Mouse (Mus musculus): Measurements from ENCODE around the gene Tcte2. TPM values are rescaled to one million over a fixed set of nuclear protein-coding genes. Genes with fewer than 3 reads are reported as not detected.

The Tcte2 gene
- polyA plus RNA-seq, 1 experiment from 2014 or later: 14.9 TPM

- no peak overlapping the region for H3K4me2 ChIP-seq (ENCODE audit: low read length)
- no peaks in the 10 kb centered on the region for H3K27me3 ChIP-seq (replicated peaks; ENCODE audit: control insufficient read depth, insufficient read depth, low read length)
- no peaks in the 10 kb centered on the region for H3K36me3 ChIP-seq (ENCODE audit: control insufficient read depth, insufficient read depth, low read length)
- H3K4me1 ChIP-seq (ENCODE audit: control insufficient read depth, insufficient read depth, low read depth, low read length): peaks cover 5% of the 10 kb centered on the region
- H3K4me3 ChIP-seq (ENCODE audit: low read length): no peak overlapping the region
- H3K9ac ChIP-seq (ENCODE audit: low read depth, low read length): no peak overlapping the region
- WGBS: 49% methylated on average over 9 of the region's 9 CpGs
- 0 out of 2 replicates have a peak overlapping the region, but pooled peaks have one; percentile 3 for H3K27ac ChIP-seq (ENCODE audit: low read depth, low read length)
- no peaks in the 10 kb centered on the region for H3K9me3 ChIP-seq (ENCODE audit: control insufficient read depth, low read length)
- peak; percentile 55; the same call in 1 of the 2 replicates for ATAC-seq
These were observed 57.9 kb downstream of the Tcte2 start for GRCm38 (mm10) chr17:13703611-13704320.

- Histone ChIP-seq H3K4me1 (ENCODE audit: control insufficient read depth, insufficient read depth, low read depth, low read length) (peaks cover 2% of the 10 kb centered on the region), H3K4me2 (ENCODE audit: low read length) (no peak overlapping the region), H3K9me3 (ENCODE audit: control insufficient read depth, low read length) (no peaks in the 10 kb centered on the region), H3K36me3 (ENCODE audit: control insufficient read depth, insufficient read depth, low read length) (no peaks in the 10 kb centered on the region), H3K27me3 (replicated peaks; ENCODE audit: control insufficient read depth, insufficient read depth, low read length) (no peaks in the 10 kb centered on the region), H3K9ac (ENCODE audit: low read depth, low read length) (no peak overlapping the region), H3K4me3 (ENCODE audit: low read length) (no peak overlapping the region), H3K27ac (ENCODE audit: low read depth, low read length) (peak overlapping the region; percentile 13)
- ATAC-seq: peak; percentile 57
- 24% methylated on average over 4 of the region's 4 CpGs for WGBS
These were observed 61.3 kb downstream of the Tcte2 start for GRCm38 (mm10) chr17:13700131-13701016.

- peak overlapping the region; percentile 13 for H3K27ac ChIP-seq (ENCODE audit: low read depth, low read length)
- H3K9ac ChIP-seq (ENCODE audit: low read depth, low read length): no peak overlapping the region
- no peak for ATAC-seq
- H3K9me3 ChIP-seq (ENCODE audit: control insufficient read depth, low read length): no peaks in the 10 kb centered on the region
- no peaks in the 10 kb centered on the region for H3K27me3 ChIP-seq (replicated peaks; ENCODE audit: control insufficient read depth, insufficient read depth, low read length)
- no peaks in the 10 kb centered on the region for H3K36me3 ChIP-seq (ENCODE audit: control insufficient read depth, insufficient read depth, low read length)
- WGBS: 65% methylated on average over 7 of the region's 7 CpGs
- H3K4me2 ChIP-seq (ENCODE audit: low read length): no peak overlapping the region
- H3K4me1 ChIP-seq (ENCODE audit: control insufficient read depth, insufficient read depth, low read depth, low read length): peaks cover 2% of the 10 kb centered on the region
- H3K4me3 ChIP-seq (ENCODE audit: low read length): no peak overlapping the region
These were observed 61.9 kb downstream of the Tcte2 start for GRCm38 (mm10) chr17:13699716-13700115.

GRCm38 (mm10) chr17:13698194-13698593 is 63.4 kb downstream of the Tcte2 start:
- ATAC-seq: no peak
- H3K36me3 ChIP-seq (ENCODE audit: control insufficient read depth, insufficient read depth, low read length): no peaks in the 10 kb centered on the region
- WGBS: 93% methylated on average over 4 of the region's 4 CpGs
- no peak overlapping the region for H3K4me2 ChIP-seq (ENCODE audit: low read length)
- H3K27me3 ChIP-seq (replicated peaks; ENCODE audit: control insufficient read depth, insufficient read depth, low read length): no peaks in the 10 kb centered on the region
- no peak overlapping the region for H3K27ac ChIP-seq (ENCODE audit: low read depth, low read length)
- no peak overlapping the region for H3K9ac ChIP-seq (ENCODE audit: low read depth, low read length)
- no peaks in the 10 kb centered on the region for H3K9me3 ChIP-seq (ENCODE audit: control insufficient read depth, low read length)
- H3K4me1 ChIP-seq (ENCODE audit: control insufficient read depth, insufficient read depth, low read depth, low read length): no peaks in the 10 kb centered on the region; the same call in 1 of the 2 replicates
- H3K4me3 ChIP-seq (ENCODE audit: low read length): no peak overlapping the region

- Histone ChIP-seq H3K4me2 (ENCODE audit: low read length) (no peak overlapping the region), H3K4me3 (ENCODE audit: low read length) (no peak overlapping the region), H3K4me1 (ENCODE audit: control insufficient read depth, insufficient read depth, low read depth, low read length) (no peaks in the 10 kb centered on the region; the same call in 1 of the 2 replicates), H3K9ac (ENCODE audit: low read depth, low read length) (no peak overlapping the region), H3K9me3 (ENCODE audit: control insufficient read depth, low read length) (no peaks in the 10 kb centered on the region), H3K27ac (ENCODE audit: low read depth, low read length) (no peak overlapping the region), H3K36me3 (ENCODE audit: control insufficient read depth, insufficient read depth, low read length) (no peaks in the 10 kb centered on the region), H3K27me3 (replicated peaks; ENCODE audit: control insufficient read depth, insufficient read depth, low read length) (no peaks in the 10 kb centered on the region)
- WGBS: 81% methylated on average over 2 of the region's 2 CpGs
- ATAC-seq: no peak
These were observed 64.0 kb downstream of the Tcte2 start for GRCm38 (mm10) chr17:13697646-13698045.

- no peak overlapping the region for H3K4me3 ChIP-seq (ENCODE audit: low read length)
- H3K36me3 ChIP-seq (ENCODE audit: control insufficient read depth, insufficient read depth, low read length): no peaks in the 10 kb centered on the region
- H3K27me3 ChIP-seq (replicated peaks; ENCODE audit: control insufficient read depth, insufficient read depth, low read length): no peaks in the 10 kb centered on the region
- no peak overlapping the region for H3K27ac ChIP-seq (ENCODE audit: low read depth, low read length)
- H3K4me1 ChIP-seq (ENCODE audit: control insufficient read depth, insufficient read depth, low read depth, low read length): no peaks in the 10 kb centered on the region; the same call in 1 of the 2 replicates
- no peak for ATAC-seq
- no peak overlapping the region for H3K4me2 ChIP-seq (ENCODE audit: low read length)
- no peak overlapping the region for H3K9ac ChIP-seq (ENCODE audit: low read depth, low read length)
- H3K9me3 ChIP-seq (ENCODE audit: control insufficient read depth, low read length): no peaks in the 10 kb centered on the region
- WGBS: 75% methylated on average over 5 of the region's 5 CpGs
These were observed 65.7 kb downstream of the Tcte2 start for GRCm38 (mm10) chr17:13695881-13696280.

- Histone ChIP-seq H3K4me1 (ENCODE audit: control insufficient read depth, insufficient read depth, low read depth, low read length) (no peaks in the 10 kb centered on the region; the same call in 1 of the 2 replicates), H3K4me3 (ENCODE audit: low read length) (no peak overlapping the region), H3K27ac (ENCODE audit: low read depth, low read length) (no peak overlapping the region), H3K27me3 (replicated peaks; ENCODE audit: control insufficient read depth, insufficient read depth, low read length) (no peaks in the 10 kb centered on the region), H3K9ac (ENCODE audit: low read depth, low read length) (no peak overlapping the region), H3K4me2 (ENCODE audit: low read length) (no peak overlapping the region), H3K9me3 (ENCODE audit: control insufficient read depth, low read length) (no peaks in the 10 kb centered on the region), H3K36me3 (ENCODE audit: control insufficient read depth, insufficient read depth, low read length) (no peaks in the 10 kb centered on the region)
- no peak for ATAC-seq
- WGBS: 94% methylated on average over 2 of the region's 2 CpGs
These were observed 66.4 kb downstream of the Tcte2 start for GRCm38 (mm10) chr17:13695211-13695610.

- Histone ChIP-seq H3K4me1 (ENCODE audit: control insufficient read depth, insufficient read depth, low read depth, low read length) (no peaks in the 10 kb centered on the region), H3K9me3 (ENCODE audit: control insufficient read depth, low read length) (no peaks in the 10 kb centered on the region), H3K27me3 (replicated peaks; ENCODE audit: control insufficient read depth, insufficient read depth, low read length) (no peaks in the 10 kb centered on the region), H3K36me3 (ENCODE audit: control insufficient read depth, insufficient read depth, low read length) (no peaks in the 10 kb centered on the region), H3K27ac (ENCODE audit: low read depth, low read length) (no peak overlapping the region), H3K4me2 (ENCODE audit: low read length) (no peak overlapping the region), H3K9ac (ENCODE audit: low read depth, low read length) (no peak overlapping the region), H3K4me3 (ENCODE audit: low read length) (no peak overlapping the region)
- 94% methylated on average over 1 of the region's 1 CpGs for WGBS
- no peak for ATAC-seq
These were observed 67.4 kb downstream of the Tcte2 start for GRCm38 (mm10) chr17:13694181-13694580.

GRCm38 (mm10) chr17:13687656-13688055 is 74.0 kb downstream of the Tcte2 start:
- Histone ChIP-seq H3K4me1 (ENCODE audit: control insufficient read depth, insufficient read depth, low read depth, low read length) (peaks cover 3% of the 10 kb centered on the region; the same call in 1 of the 2 replicates), H3K27me3 (replicated peaks; ENCODE audit: control insufficient read depth, insufficient read depth, low read length) (no peaks in the 10 kb centered on the region), H3K4me3 (ENCODE audit: low read length) (no peak overlapping the region), H3K27ac (ENCODE audit: low read depth, low read length) (no peak overlapping the region), H3K36me3 (ENCODE audit: control insufficient read depth, insufficient read depth, low read length) (no peaks in the 10 kb centered on the region), H3K9ac (ENCODE audit: low read depth, low read length) (no peak overlapping the region), H3K9me3 (ENCODE audit: control insufficient read depth, low read length) (no peaks in the 10 kb centered on the region), H3K4me2 (ENCODE audit: low read length) (no peak overlapping the region)
- 73% methylated on average over 1 of the region's 1 CpGs for WGBS
- ATAC-seq: no peak
